Mouse (Mus musculus): ENCODE measurements around the gene Trim80.

DNA sequence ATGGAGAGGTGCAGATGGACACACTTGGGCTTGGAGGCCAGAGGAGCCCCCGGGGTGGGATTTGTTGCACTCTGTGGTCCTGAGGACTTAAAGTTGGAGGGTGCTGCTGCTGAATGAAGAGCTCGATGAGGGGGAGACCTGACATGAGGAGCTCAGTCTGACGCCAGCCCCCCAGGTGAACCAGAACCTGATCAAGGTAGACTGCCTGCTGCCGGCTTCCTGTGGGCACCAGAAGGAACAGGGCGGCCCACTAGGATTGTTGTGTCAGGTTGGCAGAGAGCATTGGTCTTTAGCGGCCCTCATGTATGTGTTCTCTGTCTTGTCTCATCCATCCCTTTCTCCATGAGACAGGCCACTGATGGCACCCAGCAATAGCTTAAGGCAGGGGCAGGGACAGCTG, 34.6 kb upstream of the Trim80 start:
- TF ChIP-seq CTCF (IDR thresholded peaks at IDR 0.05; ENCODE audit: control insufficient read depth, insufficient read depth, insufficient read length) (no peak), MYOD1 (IDR thresholded peaks at IDR 0.05; ENCODE audit: control insufficient read depth, insufficient read length, low read depth) (no peak)

Measured in C2C12 (cell line).